Mouse (Mus musculus): ENCODE data around the gene Tmem255a. TPM values are rescaled to one million over a fixed set of nuclear protein-coding genes. Genes with fewer than 3 reads are reported as not detected.
"Not testable (repeated sequence)": the region's sequence is repeated elsewhere in the genome, so short reads cannot be mapped to it uniquely, and the experiment has no call there.

Tmem255a gene
- total RNA-seq, 2 experiments from 2014 or later = 21.1 to 26.9 TPM

- H3K27ac ChIP-seq = peak overlapping the region; percentile 59; the same call in 1 of the 2 replicates
These were observed 50.4 kb downstream of the Tmem255a start for GRCm38 (mm10) chrX:38201816-38202215.

GRCm38 (mm10) chrX:38190458-38190764, 61.8 kb downstream of the Tmem255a start:
- peak overlapping the region; percentile 79 for H3K4me3 ChIP-seq
- H3K27ac ChIP-seq = peak overlapping the region; percentile 93
- TF ChIP-seq CTCF (conservative IDR thresholded peaks at IDR 0.05) = no peak
- no peak for DNase-seq (ENCODE audit: low spot score in 2 of 2)

More at GRCm38 (mm10) chrX:38201816-38202215, 50.4 kb downstream of the Tmem255a start:
- H3K4me3 ChIP-seq = no peak overlapping the region
- DNase-seq (ENCODE audit: low spot score in 2 of 2) = no peak
- no peak for TF ChIP-seq CTCF (conservative IDR thresholded peaks at IDR 0.05)

- H3K4me3 ChIP-seq = peak within 1 kb of the TSS; percentile 79
- peak; percentile 90 for TF ChIP-seq CTCF (conservative IDR thresholded peaks at IDR 0.05)
- DNase-seq (ENCODE audit: low spot score in 2 of 2) = peak; percentile 85 to 91
- H3K27ac ChIP-seq = peak within 1 kb of the TSS; percentile 93
These were observed 62.4 kb downstream of the Tmem255a start, which contains the start of gene Zbtb33 for GRCm38 (mm10) chrX:38189552-38190457. Gene Zbtb33, plus strand, starts transcription at chrX:38189793.

- Histone ChIP-seq H3K4me3 (no peak overlapping the region), H3K27ac (no peak overlapping the region)
- TF ChIP-seq CTCF (conservative IDR thresholded peaks at IDR 0.05) = no peak
- no peak for DNase-seq (ENCODE audit: low spot score in 2 of 2)
These were observed 66.7 kb downstream of the Tmem255a start for GRCm38 (mm10) chrX:38185520-38185919.

GRCm38 (mm10) chrX:38181608-38182258, 70.5 kb downstream of the Tmem255a start:
- peak; percentile 63 for TF ChIP-seq CTCF (conservative IDR thresholded peaks at IDR 0.05)
- peak in 1 of 2 experiments; percentile 20 for DNase-seq (ENCODE audit: low spot score in 2 of 2)
- no peak overlapping the region for H3K4me3 ChIP-seq

GRCm38 (mm10) chrX:38180656-38181607, 71.3 kb downstream of the Tmem255a start:
- peak overlapping the region; percentile 49 for H3K4me3 ChIP-seq
- H3K27ac ChIP-seq = no peak overlapping the region
- TF ChIP-seq CTCF (conservative IDR thresholded peaks at IDR 0.05) = no peak
- DNase-seq (ENCODE audit: low spot score in 2 of 2) = no peak

More at GRCm38 (mm10) chrX:38181608-38182258, 70.5 kb downstream of the Tmem255a start:
- H3K27ac ChIP-seq = no peak overlapping the region

- H3K27ac ChIP-seq = not testable (repeated sequence)
- DNase-seq (ENCODE audit: low spot score in 2 of 2) = peak in 1 of 2 experiments; percentile 21
- peak; percentile 73 for TF ChIP-seq CTCF (conservative IDR thresholded peaks at IDR 0.05)
- peak overlapping the region; percentile 38 for H3K4me3 ChIP-seq
These were observed 72.3 kb downstream of the Tmem255a start for GRCm38 (mm10) chrX:38179891-38180310.

GRCm38 (mm10) chrX:38166592-38166991, 85.6 kb downstream of the Tmem255a start:
- no peak for DNase-seq (ENCODE audit: low spot score in 2 of 2)
- no peak for TF ChIP-seq CTCF (conservative IDR thresholded peaks at IDR 0.05)
- no peak overlapping the region for H3K27ac ChIP-seq
- no peak overlapping the region for H3K4me3 ChIP-seq

GRCm38 (mm10) chrX:38166064-38166463, 86.2 kb downstream of the Tmem255a start:
- Histone ChIP-seq H3K27ac (no peak overlapping the region), H3K4me3 (no peak overlapping the region)
- TF ChIP-seq CTCF (conservative IDR thresholded peaks at IDR 0.05) = no peak
- DNase-seq (ENCODE audit: low spot score in 2 of 2) = no peak

GRCm38 (mm10) chrX:38165315-38165714, 86.9 kb downstream of the Tmem255a start:
- DNase-seq (ENCODE audit: low spot score in 2 of 2) = no peak
- H3K4me3 ChIP-seq = no peak overlapping the region
- TF ChIP-seq CTCF (conservative IDR thresholded peaks at IDR 0.05) = no peak
- H3K27ac ChIP-seq = no peak overlapping the region

GRCm38 (mm10) chrX:38159097-38159496, 93.1 kb downstream of the Tmem255a start:
- TF ChIP-seq CTCF (conservative IDR thresholded peaks at IDR 0.05) = peak; percentile 57
- Histone ChIP-seq H3K4me3 (no peak overlapping the region), H3K27ac (no peak overlapping the region)
- no peak for DNase-seq (ENCODE audit: low spot score in 2 of 2)

Small RNA genes within 50 kb of the gene (microRNA-seq; reads per million reads assigned to microRNA genes)
- 0 to 0.32 reads per million in 2 experiments for gene Mir3110

Other genes with a start within 250 kb of the Tmem255a start
- not detected for gene Btg1-ps1, start 233.6 kb downstream of the Tmem255a start, total RNA-seq (2021)
- gene Btg1-ps2, start 209.3 kb downstream of the Tmem255a start, total RNA-seq (2021) = not detected
- gene Rhox10, start 186.0 kb downstream of the Tmem255a start, total RNA-seq (2021) = not detected
- gene Rhox11, start 167.3 kb downstream of the Tmem255a start, total RNA-seq (2021) = not detected
- gene Rhox12, start 141.5 kb downstream of the Tmem255a start, total RNA-seq (2021) = not detected
- gene Rhox13, start 131.2 kb downstream of the Tmem255a start, total RNA-seq (2021) = not detected
- gene Zbtb33, start 62.6 kb downstream of the Tmem255a start, total RNA-seq (2021) = 10 to 100 TPM; 23.0 to 24.7 TPM
- gene Atp1b4, start 63.7 kb upstream of the Tmem255a start, total RNA-seq (2021) = not detected
- 10 to 100 TPM; 67.0 to 69.1 TPM for gene Lamp2, start 204.0 kb upstream of the Tmem255a start, total RNA-seq (2021)